Mouse (Mus musculus) NIH3T3 (cell line): ENCODE results near the gene Vmn2r26.
"Not testable (repeated sequence)": the region's sequence is repeated elsewhere in the genome, so short reads cannot be mapped to it uniquely, and the experiment has no call there.

ENCODE experiments used
- DNase-seq: peaks from one replicate; pipeline ENCODE4 v3.0.0-alpha.2; 2012; ENCODE audit warnings: low read depth

Vmn2r26 gene

DNA sequence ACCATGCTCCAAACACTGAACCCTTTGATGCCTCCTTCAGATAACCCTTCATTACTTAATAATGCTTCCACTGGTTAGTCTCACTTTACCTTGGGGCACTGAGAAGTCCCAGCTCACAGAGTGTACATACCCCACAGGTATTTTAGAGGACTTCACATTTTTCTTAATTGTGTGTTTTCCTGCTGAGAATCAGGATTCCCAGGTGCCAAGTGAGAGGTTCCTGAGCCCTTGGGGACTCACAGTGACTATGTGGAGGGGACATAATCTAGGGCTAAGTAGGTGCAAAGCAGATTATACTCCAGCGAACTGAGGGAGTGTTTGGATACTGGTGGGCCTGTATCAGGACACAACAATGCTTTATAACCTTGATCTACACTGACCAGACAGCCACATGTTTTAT lies at the start of gene Vmn2r26:
Gene Vmn2r26 (plus strand): TSS at position 301 of the 400 bp plus-strand sequence.
- not testable (repeated sequence) for DNase-seq

DNA sequence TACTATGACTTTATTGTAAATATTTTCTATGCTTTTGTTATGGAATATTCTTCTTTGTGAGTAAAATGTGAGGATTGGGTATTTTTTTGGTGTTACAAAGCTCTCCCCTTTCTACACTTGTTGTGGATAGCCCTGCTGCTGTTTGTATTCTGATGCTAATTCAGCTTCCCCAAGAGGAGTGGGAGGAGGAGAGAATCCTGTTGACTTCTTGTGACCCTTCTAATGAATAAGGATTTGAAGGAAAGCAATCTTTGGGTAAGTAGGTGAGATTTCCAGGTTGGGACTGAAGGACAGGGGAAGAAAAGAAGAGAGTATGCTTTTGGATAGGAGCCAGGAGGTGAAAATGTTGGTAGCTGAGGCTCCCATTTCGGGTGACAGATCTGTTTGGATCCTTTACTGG lies 3.5 kb upstream of the Vmn2r26 start:
- DNase-seq = no peak

DNA sequence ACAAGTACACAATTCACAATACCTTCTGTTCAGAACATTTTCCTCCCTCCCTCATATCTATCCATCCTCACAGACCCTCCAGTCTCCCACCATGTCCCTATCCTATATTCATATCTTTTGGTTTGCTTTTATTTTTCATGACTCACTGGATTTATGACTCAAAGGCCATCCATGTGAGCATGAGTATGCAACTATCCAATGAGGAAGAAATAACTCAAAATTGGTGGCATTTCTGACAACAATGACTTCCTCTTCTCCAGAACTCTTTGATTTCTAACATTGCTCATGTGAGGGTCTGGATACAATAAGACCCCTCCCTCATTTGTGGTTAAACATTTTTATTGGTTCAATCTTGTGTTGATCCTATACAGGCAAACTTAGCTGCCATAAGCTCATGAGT lies 24.0 kb downstream of the Vmn2r26 start:
- DNase-seq = no peak

DNA sequence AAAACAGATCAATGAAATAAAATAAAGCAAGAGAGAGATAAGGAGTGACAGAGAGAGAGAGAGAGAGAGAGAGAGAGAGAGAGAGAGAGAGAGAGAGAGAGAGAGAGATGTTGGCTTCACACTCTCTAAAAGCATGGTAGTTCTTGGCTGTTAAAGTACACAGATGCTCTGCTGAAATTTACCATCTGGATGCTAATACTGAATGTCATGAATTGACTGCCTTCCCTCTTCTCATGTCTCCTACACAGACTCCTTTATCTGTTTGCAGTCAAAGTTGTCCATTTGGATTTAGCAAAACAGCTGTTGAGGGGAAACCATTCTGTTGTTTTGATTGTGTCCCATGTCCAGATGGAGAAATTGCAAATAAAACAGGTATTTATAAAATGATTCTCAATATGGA lies 29.2 kb downstream of the Vmn2r26 start:
- DNase-seq = not testable (repeated sequence)

DNA sequence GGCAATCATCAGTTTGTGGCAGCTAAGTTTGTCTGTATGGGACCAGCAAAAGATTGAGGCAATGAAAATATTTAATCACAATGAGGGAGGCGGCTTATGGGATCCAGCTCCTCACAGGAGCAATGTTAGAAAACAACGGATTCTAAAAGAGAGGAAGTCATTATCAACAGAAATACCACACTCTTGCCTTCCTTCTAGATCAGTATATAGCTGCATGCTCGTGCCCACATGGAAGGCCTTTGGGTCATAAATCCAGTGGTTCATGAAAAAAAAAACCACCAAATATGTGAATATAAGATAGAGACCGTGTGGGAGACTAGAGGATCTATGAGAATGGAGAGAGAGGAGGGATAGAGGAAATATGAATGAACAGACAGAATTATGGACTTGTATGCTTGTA lies 78.0 kb downstream of the Vmn2r26 start:
- no peak for DNase-seq
